In genomic region chr15:63559293-63559692, GRCm38 (mm10) we compare ENCODE assay signal across 23 mouse cellular contexts.
"Had no signal": no experiment of that assay in that cellular context is flagged by ENCODE, and none has a peak within 500 bp of the region (broad histone marks: within the 10 kb centered on the region; RNA-seq: fewer than 3 reads in every experiment).

No protein-coding gene starts in this region.

- DNase-seq: liver, embryonic 13.5 days; liver, postnatal 0 days; lung, adult 2 months; lung, postnatal 10 days; lung, postnatal 36 days; retina, postnatal 1 day; right cerebral cortex, adult 18-20 months; right cerebral cortex, postnatal 25 days; right cerebral cortex, postnatal 4 days; spleen, adult 18-20 months; thymus, adult 18-20 months; thymus, postnatal 14 days had no signal

- H3K36me3 ChIP-seq: liver, embryonic 13.5 days; liver, embryonic 15.5 days; midbrain, embryonic 13.5 days; midbrain, embryonic 15.5 days; neural tube, embryonic 13.5 days; neural tube, embryonic 15.5 days; stomach, embryonic 15.5 days had no signal

- H3K4me3 ChIP-seq: liver, embryonic 13.5 days; liver, embryonic 15.5 days; megakaryocyte, embryonic 14.5 days; midbrain, embryonic 13.5 days; midbrain, embryonic 15.5 days; neural tube, embryonic 13.5 days; neural tube, embryonic 15.5 days; stomach, embryonic 15.5 days had no signal

- H3K4me2 ChIP-seq: liver, embryonic 11.5 days; liver, embryonic 13.5 days; liver, embryonic 15.5 days; midbrain, embryonic 11.5 days; midbrain, embryonic 13.5 days; midbrain, embryonic 15.5 days; neural tube, embryonic 13.5 days; neural tube, embryonic 15.5 days; stomach, embryonic 15.5 days had no signal

- ATAC-seq: liver, postnatal 0 days; midbrain, embryonic 13.5 days; midbrain, embryonic 15.5 days had no signal

- H3K9me3 ChIP-seq: liver, embryonic 13.5 days; liver, embryonic 15.5 days; megakaryocyte, embryonic 14.5 days; midbrain, embryonic 13.5 days; midbrain, embryonic 15.5 days; neural tube, embryonic 13.5 days; neural tube, embryonic 15.5 days; stomach, embryonic 15.5 days had no signal

- H3K27me3 ChIP-seq: liver, embryonic 13.5 days; liver, embryonic 15.5 days; megakaryocyte, embryonic 14.5 days; midbrain, embryonic 13.5 days; midbrain, embryonic 15.5 days; neural tube, embryonic 13.5 days; neural tube, embryonic 15.5 days; stomach, embryonic 15.5 days had no signal

- H3K9ac ChIP-seq: liver, embryonic 13.5 days; liver, embryonic 15.5 days; liver, postnatal 0 days; midbrain, embryonic 13.5 days; midbrain, embryonic 15.5 days; neural tube, embryonic 13.5 days; neural tube, embryonic 15.5 days; stomach, embryonic 15.5 days had no signal

- H3K4me1 ChIP-seq: liver, embryonic 13.5 days; liver, embryonic 15.5 days; midbrain, embryonic 13.5 days; midbrain, embryonic 15.5 days; neural tube, embryonic 13.5 days; neural tube, embryonic 15.5 days; stomach, embryonic 15.5 days had no signal

- H3K27ac ChIP-seq: liver, embryonic 13.5 days; liver, embryonic 15.5 days; macrophage; midbrain, embryonic 13.5 days; midbrain, embryonic 15.5 days; neural tube, embryonic 13.5 days; neural tube, embryonic 15.5 days; stomach, embryonic 15.5 days; stomach, postnatal 0 days had no signal
